Mouse (Mus musculus): ENCODE measurements around the gene Dst.

The Dst gene

DNA sequence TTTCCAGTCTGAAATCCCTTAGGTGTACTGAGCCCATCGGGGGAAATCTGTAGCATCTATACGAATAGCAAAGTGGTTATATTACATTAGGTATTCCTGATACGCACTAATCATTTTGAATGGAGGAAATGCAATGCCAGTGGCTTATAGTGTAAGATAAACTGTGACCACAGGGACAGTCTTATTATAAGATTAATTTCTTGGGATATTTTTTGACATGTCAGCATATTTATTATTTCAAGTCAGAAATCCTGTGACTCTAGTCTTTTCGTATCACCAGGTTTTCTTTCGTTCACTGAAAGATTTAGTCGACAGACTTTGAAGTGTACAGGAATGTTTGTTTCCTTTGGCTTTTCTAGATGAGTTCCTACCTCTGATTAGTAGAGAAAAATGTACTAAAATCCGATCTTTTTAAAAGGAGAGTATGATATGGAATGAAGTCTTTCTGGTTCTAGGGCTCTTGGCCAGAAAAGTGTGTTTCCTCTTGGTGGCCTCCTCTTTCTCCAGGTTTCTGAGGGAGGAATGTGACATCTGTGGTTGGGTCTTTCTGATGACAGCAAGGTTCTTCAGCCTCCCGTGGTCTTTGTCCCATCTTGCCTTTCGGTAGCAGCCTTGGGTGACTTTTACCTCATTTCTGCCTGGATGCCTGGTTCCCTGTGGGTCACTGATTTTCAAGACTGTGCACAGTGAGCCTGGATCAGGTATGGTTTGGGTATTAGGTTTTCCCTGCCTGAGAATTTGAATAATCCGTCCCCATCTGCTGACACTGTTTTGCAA is 161.7 kb downstream of the Dst start:
- no peak for DNase-seq

DNA sequence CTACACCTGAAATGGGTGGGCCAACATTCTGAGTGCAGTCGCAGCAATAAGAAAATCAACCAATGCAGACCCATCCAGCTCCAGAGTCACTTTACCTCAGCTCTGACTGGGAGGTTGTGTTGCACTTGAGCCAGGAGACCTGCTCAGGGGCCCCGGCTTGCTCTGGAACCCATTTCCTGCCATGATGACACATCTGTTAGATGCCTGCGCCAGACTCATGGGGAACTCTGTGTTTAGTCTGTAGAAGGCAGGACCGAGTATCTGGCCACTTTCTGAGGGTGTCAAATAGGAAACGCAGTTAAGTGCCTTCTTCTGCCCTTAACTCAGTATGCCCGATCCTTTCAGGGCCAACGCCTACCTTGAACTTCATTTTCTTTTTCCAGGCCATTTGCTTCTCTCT is 162.4 kb downstream of the Dst start:
- DNase-seq: no peak

DNA sequence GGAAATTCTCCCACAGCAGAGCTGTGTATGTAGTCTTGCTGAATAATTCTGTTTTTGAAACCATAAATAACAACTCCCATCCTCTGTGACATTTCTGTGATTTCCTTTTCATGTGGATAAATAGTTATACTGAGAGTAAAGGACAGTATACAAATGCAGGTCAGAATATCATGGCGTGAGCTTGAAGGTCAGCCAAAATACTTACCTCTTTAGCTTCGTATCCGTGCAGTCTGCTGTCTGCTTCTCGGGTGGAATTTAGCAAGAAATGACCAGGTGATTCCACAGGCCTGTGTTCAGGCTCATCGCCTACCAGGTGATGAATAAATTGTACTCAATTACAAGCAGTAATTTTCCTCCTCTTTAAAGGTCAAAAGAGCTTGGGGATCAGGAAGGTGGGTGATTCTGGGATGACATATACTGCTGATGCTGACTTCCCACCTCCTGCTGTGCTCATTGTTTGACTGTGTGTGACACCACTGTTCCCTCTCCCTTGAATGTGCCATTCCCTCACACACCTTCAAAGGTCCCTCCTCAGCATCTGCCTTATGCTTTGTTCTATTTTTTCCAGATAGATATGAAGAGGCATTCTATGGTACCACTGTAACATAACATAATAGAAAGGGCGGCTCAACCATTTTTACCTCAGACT is 163.1 kb downstream of the Dst start:
- no peak for DNase-seq

DNA sequence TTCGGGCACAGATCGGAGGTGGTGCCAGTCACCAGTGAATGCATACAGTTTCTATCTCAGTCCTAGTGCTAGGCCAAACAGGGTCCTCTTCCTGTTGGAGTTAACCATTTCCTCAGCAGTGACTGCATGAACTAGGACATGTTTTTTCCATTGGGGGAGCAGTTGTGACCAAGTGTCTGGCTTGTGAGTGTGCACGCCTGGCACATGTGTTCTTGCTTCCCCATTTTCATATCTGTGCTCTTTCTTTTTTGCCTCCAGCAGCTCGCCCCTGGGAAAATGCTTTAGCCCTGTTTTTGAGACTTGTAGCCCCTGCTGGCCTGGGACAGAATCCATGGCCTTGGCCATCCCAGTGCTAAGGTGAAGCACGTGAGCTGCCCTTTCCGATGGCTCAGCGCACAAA is 164.2 kb downstream of the Dst start:
- no peak for DNase-seq

DNA sequence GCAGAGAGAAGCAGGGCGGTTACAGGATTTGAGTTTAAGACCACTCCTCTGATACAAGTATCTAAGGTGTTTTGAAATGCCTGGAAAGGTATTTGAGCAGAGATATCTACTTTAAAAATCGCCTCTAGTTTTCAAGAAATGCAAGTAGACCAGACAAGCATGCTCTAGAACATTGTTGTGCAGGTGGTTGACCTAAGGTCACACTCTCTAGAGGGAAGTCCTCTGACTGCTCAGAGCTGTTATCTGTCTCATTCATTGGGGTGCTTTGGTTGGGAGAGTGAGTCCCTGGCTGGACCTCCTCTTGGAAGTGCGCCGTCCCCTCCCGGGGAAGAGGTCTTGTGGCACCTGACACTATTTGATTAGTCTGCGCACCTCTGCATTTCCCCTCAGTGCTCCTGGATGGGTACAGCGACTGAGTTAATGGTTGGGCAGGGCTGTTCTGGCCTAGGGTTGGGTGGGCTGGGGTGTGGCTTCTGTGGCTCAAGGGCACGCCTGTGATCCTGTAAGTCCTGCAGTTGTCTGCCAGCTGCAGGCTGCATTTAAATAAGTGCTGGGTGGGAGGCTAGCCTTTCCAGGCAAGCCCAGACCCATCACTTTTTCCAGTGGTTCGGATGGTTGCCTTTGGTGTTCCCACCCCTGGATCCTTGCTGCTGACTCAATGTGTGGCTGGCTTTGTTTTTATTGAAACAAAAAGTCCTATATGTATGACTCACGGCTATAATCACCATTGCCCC is 165.6 kb downstream of the Dst start:
- no peak for DNase-seq

DNA sequence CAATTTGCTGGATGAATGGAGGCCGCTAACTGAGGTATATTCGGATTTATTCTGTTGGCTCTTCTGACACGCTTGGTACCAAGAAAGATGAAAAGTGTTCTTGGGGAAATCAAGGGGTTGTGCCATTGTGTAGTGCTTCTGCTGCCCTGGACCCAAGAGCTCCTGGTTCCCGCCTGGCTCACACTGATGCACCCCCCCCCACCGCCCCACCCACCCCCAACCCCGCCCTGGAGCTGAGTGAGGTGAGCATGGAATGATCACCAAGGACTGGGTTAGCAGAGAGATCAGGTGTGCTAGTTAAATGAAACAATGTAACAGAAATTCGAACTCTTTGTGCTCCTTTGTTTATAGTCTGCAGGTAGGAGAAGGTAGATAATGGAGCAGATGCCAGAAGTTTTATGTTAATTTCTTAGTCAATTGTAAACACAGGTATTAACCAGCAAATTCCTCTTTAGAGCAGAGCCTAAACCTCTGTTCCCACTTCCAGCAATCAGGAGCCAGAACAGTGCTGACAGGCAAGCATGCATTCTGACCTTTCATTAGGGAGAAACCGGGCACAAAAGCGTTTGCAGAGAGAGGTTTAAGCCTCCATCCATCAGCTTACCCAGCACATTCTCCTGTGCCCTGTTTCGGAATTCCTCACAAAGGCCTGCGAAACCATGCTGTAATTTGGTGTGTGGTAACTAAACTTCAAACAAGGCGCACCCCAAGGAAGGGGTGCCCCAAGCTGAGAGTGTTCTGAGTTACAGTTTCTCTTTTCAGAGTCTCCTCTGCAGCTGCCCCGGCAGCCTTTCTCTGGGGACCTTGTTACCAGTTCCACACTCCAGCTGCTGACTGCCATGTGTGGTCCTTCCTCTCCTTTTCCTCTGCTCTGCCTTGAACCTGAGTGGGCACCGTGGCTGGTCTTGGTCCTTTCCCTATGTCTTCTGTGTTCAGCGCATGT is 166.5 kb downstream of the Dst start:
- DNase-seq: no peak

DNA sequence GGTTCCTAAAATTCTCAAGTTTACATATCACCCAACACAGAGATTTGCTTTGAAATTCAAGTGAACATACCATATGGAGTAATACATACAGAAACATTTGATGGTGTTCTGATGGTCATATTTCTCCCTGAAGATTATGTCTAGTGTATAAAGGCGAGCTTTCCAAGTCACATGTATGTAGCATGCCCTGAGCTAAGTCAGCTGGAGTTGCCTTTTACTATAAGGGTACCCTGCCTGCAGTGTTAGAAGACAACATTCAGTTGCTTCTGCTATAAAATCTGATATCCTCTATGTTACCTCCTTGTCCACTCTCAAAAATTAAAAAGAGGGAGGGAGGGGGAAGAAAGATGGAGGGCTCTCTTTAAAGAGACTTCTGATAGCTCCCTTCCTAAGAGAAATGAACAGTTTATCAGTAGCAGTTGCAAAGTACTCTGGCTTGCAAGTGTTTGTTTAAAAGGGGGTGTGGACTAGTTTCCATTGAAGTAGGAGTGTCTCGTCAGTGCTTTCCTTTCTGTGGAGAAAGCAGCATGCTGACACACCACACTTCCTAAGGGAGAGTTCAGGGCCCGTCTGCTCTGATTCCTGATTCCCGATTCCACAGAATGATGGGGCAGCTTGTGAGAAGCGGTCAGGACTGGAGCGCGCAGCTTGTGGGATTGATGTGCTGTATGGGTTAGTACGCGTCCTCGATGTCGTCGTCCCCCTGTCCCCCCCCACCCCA is 168.8 kb downstream of the Dst start:
- no peak for DNase-seq

DNA sequence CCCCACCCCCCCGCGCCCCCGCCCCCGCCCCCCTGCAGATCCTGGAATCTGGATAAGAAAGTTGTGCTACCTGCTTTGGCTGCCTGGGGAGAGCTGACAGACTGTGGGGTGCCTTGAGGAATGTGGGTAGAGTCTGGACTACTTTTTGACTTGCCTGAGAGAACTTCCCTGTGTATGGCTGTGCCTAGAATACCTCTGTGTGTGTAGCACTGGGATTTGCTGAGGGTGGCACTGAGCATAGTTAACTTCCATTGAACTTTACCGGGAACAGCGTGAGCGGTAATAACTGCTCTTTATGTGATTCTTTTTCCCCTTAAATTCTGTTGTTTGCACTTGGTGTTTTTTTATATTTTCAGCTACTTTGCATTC is 169.4 kb downstream of the Dst start:
- no peak for DNase-seq

DNA sequence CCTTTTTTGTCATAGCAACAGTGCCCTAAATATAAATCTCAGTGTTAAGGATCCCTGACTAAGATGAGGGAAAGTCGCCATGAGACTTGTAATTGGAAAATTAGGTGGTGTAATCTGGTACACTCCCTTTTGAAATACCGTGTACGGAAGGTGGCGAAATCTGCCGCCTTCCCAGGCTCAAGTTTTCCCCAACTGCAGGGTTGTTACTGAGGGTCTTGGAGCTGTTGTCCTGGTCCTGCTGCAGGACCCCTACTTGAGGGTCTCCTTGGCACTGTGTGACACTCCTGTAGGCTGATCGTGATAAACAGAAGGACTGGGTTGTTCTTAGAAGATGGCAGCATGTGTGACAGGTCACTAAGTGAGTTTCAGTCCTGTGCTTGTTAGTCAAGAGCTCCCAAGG is 169.9 kb downstream of the Dst start:
- no peak for DNase-seq

DNA sequence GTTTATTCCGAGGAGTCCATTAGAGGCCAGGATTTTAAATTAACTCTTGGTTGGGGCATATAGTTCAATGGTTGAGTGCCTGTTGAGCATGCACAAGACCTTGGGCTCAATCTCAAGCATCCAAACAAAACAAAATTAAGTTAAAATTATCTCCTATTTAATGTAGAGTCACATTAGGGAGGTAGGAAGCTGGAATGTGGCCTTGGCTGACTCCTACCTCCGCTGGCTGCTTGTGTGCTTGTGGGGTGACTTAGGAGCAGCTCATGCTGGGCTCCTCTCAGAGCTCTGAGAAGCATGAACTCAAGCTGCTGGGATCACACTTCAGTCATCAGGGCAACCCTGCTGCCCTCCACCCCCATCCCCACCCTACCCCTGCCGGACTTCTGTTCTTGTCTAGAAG is 181.0 kb downstream of the Dst start:
- DNase-seq: no peak

DNA sequence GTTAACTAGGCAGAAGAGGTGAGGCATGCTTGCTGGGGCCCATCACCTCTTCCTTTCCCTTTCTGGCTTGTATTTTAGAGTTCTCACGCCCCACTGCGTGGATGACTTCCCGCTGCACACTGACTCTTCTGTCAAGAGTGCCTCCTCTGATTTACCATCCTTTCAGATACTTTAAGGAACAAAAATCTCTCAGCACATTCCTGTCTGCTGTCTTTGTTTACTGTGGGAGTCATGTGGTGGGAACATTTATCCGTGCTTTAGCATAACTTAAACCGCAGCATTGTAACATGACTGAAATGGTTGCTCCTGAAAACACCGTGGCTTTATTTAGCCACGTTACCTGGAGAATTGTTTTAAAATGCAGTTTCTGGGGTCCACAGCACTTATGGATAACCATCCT is 182.7 kb downstream of the Dst start:
- no peak for DNase-seq

DNA sequence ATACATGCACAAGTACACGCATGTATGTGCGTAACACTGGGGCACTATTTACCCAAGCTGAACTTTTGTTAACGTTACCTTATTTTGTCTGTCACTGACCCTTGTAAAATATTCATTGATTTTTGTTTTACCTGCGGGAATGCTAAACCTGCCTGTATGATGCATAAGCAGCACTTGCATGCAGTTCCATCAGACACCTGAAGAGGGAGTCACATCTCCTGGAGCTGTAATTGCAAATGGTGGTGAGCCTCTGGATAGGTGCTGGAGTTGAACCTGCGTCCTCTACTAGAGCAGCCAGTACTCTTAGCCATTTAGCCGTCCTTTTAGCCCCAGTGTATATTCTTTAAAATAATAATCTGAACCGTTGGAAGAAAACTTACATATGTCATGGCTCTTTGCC is 185.6 kb downstream of the Dst start:
- no peak for DNase-seq

DNA sequence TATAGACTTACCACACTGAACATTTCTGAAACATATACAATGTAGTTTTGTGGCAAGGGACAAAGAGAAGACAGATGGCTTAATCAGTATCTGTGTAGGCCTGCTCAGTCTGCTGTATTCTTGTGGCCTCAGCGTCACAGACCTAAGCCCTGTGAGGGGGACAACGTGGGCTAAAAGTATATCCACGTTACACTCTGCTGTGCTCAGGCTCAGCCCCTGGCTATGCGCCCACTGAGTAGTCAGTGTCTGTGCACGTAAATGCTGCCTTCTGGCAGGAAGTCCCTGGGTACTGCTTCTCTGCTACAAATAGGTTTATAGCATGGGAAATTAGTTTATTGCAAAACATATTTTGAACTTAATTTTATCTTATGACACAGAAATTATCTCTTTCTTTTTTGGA is 186.3 kb downstream of the Dst start:
- no peak for DNase-seq

DNA sequence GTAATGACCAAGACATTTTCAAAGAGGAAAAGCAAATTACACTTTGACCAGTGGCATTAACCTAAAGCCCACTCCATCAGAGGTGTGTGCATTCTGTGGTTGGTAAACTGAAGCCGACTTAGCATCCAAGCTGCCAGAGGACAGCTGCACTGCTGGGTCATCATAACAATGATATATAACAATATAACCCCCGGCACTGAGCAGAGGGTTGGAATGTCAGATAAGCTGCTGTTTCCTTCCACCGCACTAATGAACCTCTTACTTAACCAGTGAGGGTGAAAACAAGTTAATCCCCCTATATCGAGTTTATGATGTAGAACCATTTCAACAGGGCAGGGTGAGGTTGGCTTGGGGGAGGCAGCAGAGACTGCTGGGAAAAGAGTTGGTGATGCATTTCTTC is 187.1 kb downstream of the Dst start:
- DNase-seq: no peak

DNA sequence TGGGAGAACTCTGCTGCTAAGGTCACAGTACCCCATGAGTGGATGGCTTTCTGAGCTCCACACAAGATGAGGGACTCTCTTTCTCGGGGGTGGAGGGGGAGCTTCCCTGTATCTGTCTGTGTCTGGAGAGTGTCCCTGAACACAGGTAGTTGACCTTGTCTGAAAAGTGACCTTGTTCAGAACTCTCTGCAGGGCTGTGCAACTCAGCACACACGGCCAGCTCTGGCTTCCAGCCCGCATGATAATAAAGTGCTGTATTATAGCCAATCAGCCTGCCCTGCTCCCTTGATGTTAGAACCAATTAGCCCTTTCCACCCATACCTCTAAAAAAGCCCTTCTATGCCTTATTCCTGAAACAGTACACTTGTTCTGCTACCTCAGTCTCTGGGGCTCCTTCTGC is 188.9 kb downstream of the Dst start:
- no peak for DNase-seq

DNA sequence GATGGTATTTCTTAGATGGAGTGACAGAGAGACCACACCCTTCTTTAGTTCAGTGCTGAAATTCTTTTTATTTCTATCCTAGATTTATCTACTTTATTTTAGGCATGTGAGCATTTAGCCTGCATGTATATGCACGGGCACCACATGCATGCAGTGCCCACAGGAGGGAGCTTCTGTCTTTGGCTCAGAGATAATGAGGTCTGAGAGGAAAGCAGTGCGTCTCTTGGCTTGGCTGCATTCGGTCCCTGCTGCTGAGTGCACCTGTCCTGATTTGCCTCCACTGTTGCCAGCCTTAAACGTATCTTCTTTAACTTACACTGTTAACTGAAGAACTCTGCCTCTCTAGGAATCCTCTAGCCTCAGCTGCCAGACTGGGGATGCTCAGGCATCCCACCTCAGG is 189.6 kb downstream of the Dst start:
- peak; percentile 74 for DNase-seq

DNA sequence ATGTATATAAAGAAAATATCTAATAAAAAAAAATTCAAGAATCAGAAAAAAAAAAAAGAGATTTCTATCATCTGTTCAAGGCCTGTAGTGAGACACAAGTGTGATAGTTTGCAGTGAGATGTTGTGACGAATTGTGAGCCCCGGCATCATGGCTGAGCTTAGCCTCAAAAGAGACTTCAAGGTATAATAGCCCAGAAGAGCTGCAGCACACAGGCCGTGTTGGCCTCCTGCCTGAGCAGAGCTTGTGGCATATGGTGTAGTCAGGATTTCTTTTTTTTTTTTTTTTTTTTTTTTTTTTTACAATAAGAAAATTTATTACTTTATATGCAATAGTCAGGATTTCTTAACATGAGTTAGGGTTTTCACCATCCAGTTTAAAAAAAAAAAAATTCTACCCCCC is 191.4 kb downstream of the Dst start:
- DNase-seq: peak; percentile 56

DNA sequence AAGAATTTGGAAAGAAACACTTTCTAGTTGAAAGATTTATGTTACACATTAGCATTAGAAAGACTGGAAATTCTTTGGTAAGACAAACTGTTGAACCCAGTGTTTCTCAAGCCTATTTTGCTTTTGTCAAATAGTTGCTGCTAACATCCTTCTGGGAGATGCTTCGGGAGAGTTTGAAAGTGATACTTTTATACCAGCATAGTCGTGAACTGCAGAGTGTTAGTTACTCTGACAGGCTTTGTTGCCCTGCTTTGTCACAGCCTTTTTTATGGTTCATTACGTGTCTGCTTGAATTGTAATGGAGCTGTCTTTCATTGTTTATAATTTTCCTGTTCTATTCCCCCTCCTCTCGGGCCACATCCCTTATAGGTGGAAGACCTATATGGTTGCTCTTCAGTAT is 192.4 kb downstream of the Dst start:
- no peak for DNase-seq

DNA sequence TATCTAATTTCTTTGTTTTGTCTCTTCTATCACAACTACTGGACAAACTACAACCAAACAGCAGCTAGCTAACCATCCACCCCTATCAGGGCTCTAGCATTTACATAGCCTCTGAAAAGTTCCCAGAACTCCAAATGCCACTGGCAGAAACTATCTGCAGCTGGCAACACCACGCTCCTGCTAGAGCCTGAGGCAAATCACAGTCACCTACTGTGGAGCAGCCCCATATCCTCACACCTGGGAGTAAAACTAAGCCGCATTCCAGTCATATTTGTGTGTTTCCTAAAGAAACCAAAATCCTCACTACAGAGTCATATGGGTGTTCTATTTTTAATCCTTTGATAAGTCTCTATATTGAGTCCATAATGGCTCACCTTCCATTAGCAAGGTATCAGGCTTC is 194.6 kb downstream of the Dst start:
- no peak for DNase-seq

DNA sequence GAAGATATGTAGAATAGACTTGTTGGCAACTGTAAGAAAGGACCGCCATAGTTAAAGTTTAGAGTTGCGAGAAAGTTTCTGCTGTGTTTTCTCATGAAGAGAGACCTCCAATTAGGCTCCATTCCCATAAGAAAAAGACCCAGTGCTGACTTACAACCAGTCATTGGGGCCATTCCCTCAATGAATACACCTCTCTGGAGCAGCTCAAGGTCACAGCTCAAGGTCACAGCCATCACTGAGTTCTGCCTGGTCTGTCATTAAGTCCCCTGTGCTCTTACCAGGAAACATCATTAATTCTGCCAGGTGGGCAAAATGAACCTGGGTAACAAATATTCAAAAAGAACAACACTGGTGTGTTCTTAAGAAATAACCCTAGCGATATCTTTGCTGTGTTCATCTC is 195.2 kb downstream of the Dst start:
- DNase-seq: no peak

DNA sequence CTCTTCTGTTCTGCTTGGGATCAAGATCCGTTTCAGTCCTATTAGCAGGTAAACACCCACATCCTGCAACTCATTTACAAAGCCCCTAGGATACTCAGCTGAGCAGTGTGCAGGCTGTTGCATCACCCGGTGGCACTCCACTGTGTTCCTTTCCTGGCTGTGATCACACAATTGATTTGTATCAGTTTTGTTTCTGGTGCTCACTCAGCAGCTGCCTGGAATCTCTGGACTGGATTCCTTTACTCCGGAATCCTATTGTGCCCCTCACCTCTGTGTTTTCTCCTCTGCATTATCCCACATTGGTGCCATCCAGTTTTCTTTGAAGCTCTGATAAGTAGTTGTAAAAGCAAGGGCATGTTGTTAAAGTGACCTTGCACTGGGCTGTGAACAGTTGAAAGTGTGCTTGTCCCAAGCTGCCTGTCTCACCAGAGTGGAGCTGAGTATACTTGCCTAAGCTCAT is 195.7 kb downstream of the Dst start:
- DNase-seq: no peak

DNA sequence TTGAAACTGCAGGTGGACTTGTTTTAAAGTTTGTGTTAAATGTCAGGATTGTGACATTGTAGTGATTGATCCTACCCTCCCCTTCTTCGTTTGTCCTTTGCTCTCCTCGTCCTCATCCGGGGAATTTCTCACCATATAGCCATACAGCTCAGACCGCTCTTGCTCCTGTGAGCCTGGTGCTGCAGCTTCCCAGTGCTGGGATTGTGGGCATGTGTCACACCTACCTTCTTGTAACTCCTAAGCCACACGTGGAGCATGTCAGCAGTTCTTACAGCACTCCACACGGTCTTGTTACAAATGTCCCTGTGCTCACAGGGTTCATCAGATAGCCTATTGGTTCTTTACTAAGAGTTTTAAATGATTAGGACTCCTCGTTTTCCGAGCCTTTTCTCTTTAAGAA is 196.8 kb downstream of the Dst start:
- no peak for DNase-seq

Data from cerebellum, adult 11 months (tissue).